Mouse (Mus musculus) CH12.LX (cell line): ENCODE data around the gene Lpar1.

Experiments
- BHLHE40 ChIP-seq: IDR thresholded peaks from 2 replicates; pipeline ENCODE4 v1.6.1; 2011; ENCODE audit warnings: mild to moderate bottlenecking, low read depth, low read length, improper control_type of control experiment
- CTCF ChIP-seq, 2 experiments: IDR thresholded peaks in 1 of 2; conservative IDR thresholded peaks in 1 of 2; 2 replicates each; pipeline ENCODE4 v1.5.1; 2011 to 2012; ENCODE audit warnings: low read depth in 2 of 2, low read length in 2 of 2, improper control_type of control experiment in 1 of 2, inconsistent platforms in 1 of 2, mild to moderate bottlenecking in 1 of 2, moderate library complexity in 1 of 2
- E2F4 ChIP-seq: IDR thresholded peaks from 2 replicates; pipeline ENCODE4 v1.6.1; 2011; ENCODE audit warnings: low read depth, low read length, improper control_type of control experiment; ENCODE audit not compliant: insufficient replicate concordance
- EP300 ChIP-seq: IDR thresholded peaks from 2 replicates; pipeline ENCODE4 v1.6.1; 2011; ENCODE audit warnings: low read length, improper control_type of control experiment
- KAT2A ChIP-seq: IDR thresholded peaks from 2 replicates; pipeline ENCODE4 v1.6.1; 2012; ENCODE audit warnings: low read length, improper control_type of control experiment, inconsistent platforms; ENCODE audit not compliant: insufficient replicate concordance
- POLR2A ChIP-seq: IDR thresholded peaks from 2 replicates; pipeline ENCODE4 v1.6.1; 2011; ENCODE audit warnings: low read depth, mild to moderate bottlenecking, improper control_type of control experiment, low read length
- POLR2AphosphoS2 ChIP-seq: IDR thresholded peaks from 2 replicates; pipeline ENCODE4 v1.6.1; 2011; ENCODE audit warnings: low read depth, low read length, improper control_type of control experiment
- TBP ChIP-seq: conservative IDR thresholded peaks from 2 replicates; pipeline ENCODE4 v1.6.1; 2011; ENCODE audit warnings: low read depth, low read length, improper control_type of control experiment

- TF ChIP-seq POLR2A = no peak
- no peak for TF ChIP-seq BHLHE40
- no peak for TF ChIP-seq E2F4
- no peak for TF ChIP-seq EP300
- no peak for TF ChIP-seq CTCF (conservative IDR thresholded peaks at IDR 0.05 in 1 of 2, IDR thresholded peaks at IDR 0.05 in 1 of 2; ENCODE audit: low read depth in 2 of 2, low read length in 2 of 2)
- no peak for TF ChIP-seq TBP
- TF ChIP-seq KAT2A = no peak
- no peak for TF ChIP-seq POLR2AphosphoS2
Measured at GRCm38 (mm10) chr4:58464390-58465164, 89.1 kb downstream of the Lpar1 start.
